Mouse (Mus musculus): ENCODE measurements around the gene Metap1d. TPM values are rescaled to one million over a fixed set of nuclear protein-coding genes. Genes with fewer than 3 reads are reported as not detected.
A peak's percentile ranks its signal among the peaks of the same experiment; 100 is the strongest.

The Metap1d gene
- total and polyA plus RNA-seq, 2 experiments from 2014 or later: 7.7 to 42.4 TPM

DNA sequence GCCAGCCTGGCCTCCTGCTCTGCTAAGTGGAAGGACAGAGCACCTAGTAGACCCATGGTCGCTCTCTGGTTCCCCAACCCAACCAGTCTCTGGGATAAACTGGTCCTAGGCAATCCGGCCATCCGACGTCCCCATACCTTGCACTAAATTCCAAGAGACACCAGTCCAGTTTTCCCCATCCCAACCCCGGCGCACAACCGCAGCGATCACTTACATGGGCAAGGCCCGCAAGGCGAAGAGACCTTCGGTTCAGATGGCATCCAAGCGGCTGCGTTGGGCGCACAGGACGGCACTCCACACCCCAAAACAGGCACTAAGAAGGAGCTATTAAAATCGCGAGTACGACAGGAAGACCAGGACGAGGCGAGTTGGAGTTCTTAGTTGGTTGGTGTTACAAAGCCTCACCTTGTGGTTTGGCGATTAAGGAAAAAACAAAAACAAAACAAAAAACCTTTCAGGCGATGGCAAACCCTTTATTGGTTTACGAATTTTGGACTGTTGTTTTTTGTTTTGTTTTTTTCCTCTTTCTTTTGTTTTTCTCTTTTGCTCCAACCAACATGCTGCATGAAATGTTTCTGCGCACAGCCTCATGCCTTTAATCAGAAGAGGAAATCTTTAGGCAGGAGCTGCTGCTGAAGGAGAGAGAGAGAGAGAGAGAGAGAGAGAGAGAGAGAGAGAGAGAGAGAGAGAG is 74.4 kb downstream of the Metap1d start:
- H3K4me2 ChIP-seq (ENCODE audit: low read depth, low read length): no peak overlapping the region
- no peak overlapping the region for H3K27ac ChIP-seq (ENCODE audit: low read depth)
- H3K4me1 ChIP-seq (ENCODE audit: control insufficient read depth, insufficient read depth): peaks cover 9% of the 10 kb centered on the region; the same call in 1 of the 2 replicates
- no peaks in the 10 kb centered on the region for H3K36me3 ChIP-seq (replicated peaks; ENCODE audit: control insufficient read depth, insufficient read depth, low read length)
- H3K4me3 ChIP-seq (ENCODE audit: low read depth, low read length): no peak overlapping the region
- H3K9ac ChIP-seq (replicated peaks; ENCODE audit: low read depth, low read length): no peak overlapping the region
- no peak for TF ChIP-seq CTCF (IDR thresholded peaks at IDR 0.05; ENCODE audit: low read depth)
- no peaks in the 10 kb centered on the region for H3K9me3 ChIP-seq (replicated peaks; ENCODE audit: control insufficient read depth, low read length)
- WGBS: 4% methylated on average over 24 of the region's 24 CpGs
- DNase-seq (ENCODE audit: low spot score): no peak
- H3K27me3 ChIP-seq (ENCODE audit: control insufficient read depth, insufficient read depth, low read length): peaks cover 99% of the 10 kb centered on the region
- no peak for ATAC-seq (ENCODE audit: insufficient read depth, low read depth)

DNA sequence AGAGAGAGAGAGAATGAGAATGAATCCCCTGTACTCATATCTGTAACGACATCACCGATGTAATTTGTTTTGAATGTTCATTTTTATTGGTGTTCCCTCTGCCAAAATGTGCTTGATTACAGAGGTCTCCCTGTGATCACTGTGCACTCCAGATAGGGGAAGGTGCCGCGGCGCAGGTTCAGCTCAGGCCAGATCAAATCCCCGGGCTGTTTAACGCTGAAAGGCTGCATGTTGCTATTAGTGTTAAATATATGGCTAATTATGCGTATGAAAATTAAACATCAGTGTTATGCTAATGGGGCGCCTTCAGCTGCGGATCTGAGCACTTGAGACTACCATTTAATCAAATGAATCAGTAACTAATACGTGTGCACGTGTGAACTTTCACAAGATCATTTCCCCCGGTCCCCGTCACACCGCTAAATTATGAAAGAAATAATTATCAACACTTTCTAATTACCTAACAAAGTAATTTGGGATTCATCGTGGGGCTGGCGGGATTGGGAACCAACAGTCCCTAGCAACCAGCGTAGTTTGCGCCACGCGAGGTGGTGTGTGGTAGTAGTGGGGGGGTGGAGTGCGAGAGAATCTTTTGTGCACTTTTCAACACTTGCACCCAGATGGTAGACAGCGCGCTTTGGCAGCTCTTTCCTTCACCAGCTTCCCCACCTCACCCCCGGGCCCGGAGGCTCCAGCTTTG is 75.1 kb downstream of the Metap1d start, which contains the start of gene Dlx1:
Gene Dlx1, plus strand, starts transcription at position 100 of the 700 bp plus-strand sequence.
- TF ChIP-seq EP300 (IDR thresholded peaks at IDR 0.05; ENCODE audit: low read depth) (no peak), CTCF (IDR thresholded peaks at IDR 0.05; ENCODE audit: low read depth) (no peak)
- Histone ChIP-seq H3K9me3 (replicated peaks; ENCODE audit: control insufficient read depth, low read length) (no peaks in the 10 kb centered on the region), H3K27me3 (ENCODE audit: control insufficient read depth, insufficient read depth, low read length) (peaks cover 99% of the 10 kb centered on the region), H3K4me2 (ENCODE audit: low read depth, low read length) (peak within 1 kb of the TSS; percentile 76), H3K27ac (ENCODE audit: low read depth) (no peak within 1 kb of the TSS), H3K9ac (replicated peaks; ENCODE audit: low read depth, low read length) (no peak within 1 kb of the TSS), H3K36me3 (replicated peaks; ENCODE audit: control insufficient read depth, insufficient read depth, low read length) (no peaks in the 10 kb centered on the region), H3K4me3 (ENCODE audit: low read depth, low read length) (peak within 1 kb of the TSS; percentile 54), H3K4me1 (ENCODE audit: control insufficient read depth, insufficient read depth) (peaks cover 9% of the 10 kb centered on the region; the same call in 1 of the 2 replicates)
- ATAC-seq (ENCODE audit: insufficient read depth, low read depth) (no peak), DNase-seq (ENCODE audit: low spot score) (no peak)
- WGBS: 4% methylated on average over 25 of the region's 26 CpGs

DNA sequence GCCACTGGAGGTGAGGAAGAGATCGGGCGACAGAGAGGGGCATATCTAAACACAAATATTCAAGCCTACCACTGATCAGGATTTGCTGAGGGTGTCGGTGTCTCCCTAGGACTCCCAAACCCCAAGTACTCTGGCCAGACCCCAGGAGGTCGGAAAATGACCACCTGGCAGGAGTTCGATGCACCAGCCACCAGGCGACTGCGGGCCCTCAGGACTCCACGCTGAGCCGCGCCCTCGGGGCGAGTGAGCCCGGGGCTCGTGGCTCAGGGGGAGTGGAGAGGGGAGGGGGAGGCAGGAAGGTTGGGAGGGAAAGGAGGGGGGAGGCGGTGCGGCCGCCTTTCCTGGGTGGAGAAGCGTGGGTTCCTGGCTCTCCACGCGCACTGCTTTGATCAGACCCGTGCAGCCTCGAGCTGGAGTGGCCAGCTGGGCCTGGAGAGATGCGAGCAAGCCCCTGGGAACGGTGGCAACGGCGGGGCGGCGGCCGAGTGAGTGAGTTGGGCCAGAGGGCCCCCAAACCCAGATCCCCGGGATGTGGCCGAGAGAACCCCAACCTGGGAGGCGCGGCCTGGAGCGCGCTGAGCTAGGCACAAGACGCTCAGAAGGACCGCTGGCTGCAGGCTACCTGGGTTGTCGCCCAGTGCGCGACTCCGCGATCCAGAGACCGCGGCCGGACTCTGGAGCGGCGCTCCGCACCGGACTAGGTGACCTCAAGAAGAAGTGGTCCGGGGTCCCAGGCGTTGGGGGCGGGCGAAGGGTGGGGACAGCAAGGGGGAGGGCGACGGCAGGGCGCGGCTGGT is 75.8 kb downstream of the Metap1d start:
- Histone ChIP-seq H3K9ac (replicated peaks; ENCODE audit: low read depth, low read length) (no peak overlapping the region), H3K36me3 (replicated peaks; ENCODE audit: control insufficient read depth, insufficient read depth, low read length) (no peaks in the 10 kb centered on the region), H3K4me3 (ENCODE audit: low read depth, low read length) (peak overlapping the region; percentile 54), H3K4me1 (ENCODE audit: control insufficient read depth, insufficient read depth) (peaks cover 9% of the 10 kb centered on the region; the same call in 1 of the 2 replicates), H3K4me2 (ENCODE audit: low read depth, low read length) (peak overlapping the region; percentile 76), H3K27me3 (ENCODE audit: control insufficient read depth, insufficient read depth, low read length) (peaks cover 99% of the 10 kb centered on the region), H3K27ac (ENCODE audit: low read depth) (no peak overlapping the region), H3K9me3 (replicated peaks; ENCODE audit: control insufficient read depth, low read length) (no peaks in the 10 kb centered on the region)
- DNase-seq (ENCODE audit: low spot score) (no peak), ATAC-seq (ENCODE audit: insufficient read depth, low read depth) (peak; percentile 24; the same call in 1 of the 2 replicates)
- 1% methylated on average over 54 of the region's 57 CpGs for WGBS
- TF ChIP-seq EP300 (IDR thresholded peaks at IDR 0.05; ENCODE audit: low read depth) (no peak), CTCF (IDR thresholded peaks at IDR 0.05; ENCODE audit: low read depth) (no peak)

- Histone ChIP-seq H3K9ac (replicated peaks; ENCODE audit: low read depth, low read length) (no peak overlapping the region), H3K4me3 (ENCODE audit: low read depth, low read length) (peak overlapping the region; percentile 54), H3K27ac (ENCODE audit: low read depth) (no peak overlapping the region), H3K27me3 (ENCODE audit: control insufficient read depth, insufficient read depth, low read length) (peaks cover 99% of the 10 kb centered on the region), H3K9me3 (replicated peaks; ENCODE audit: control insufficient read depth, low read length) (no peaks in the 10 kb centered on the region), H3K4me1 (ENCODE audit: control insufficient read depth, insufficient read depth) (peaks cover 9% of the 10 kb centered on the region; the same call in 1 of the 2 replicates), H3K36me3 (replicated peaks; ENCODE audit: control insufficient read depth, insufficient read depth, low read length) (no peaks in the 10 kb centered on the region), H3K4me2 (ENCODE audit: low read depth, low read length) (peak overlapping the region; percentile 76)
- no peak for TF ChIP-seq EP300 (IDR thresholded peaks at IDR 0.05; ENCODE audit: low read depth)
- no peak for TF ChIP-seq CTCF (IDR thresholded peaks at IDR 0.05; ENCODE audit: low read depth)
- DNase-seq (ENCODE audit: low spot score) (peak; percentile 69), ATAC-seq (ENCODE audit: insufficient read depth, low read depth) (peak; percentile 80)
- under 1% methylated on average over 60 of the region's 60 CpGs for WGBS
These were observed 76.7 kb downstream of the Metap1d start for GRCm38 (mm10) chr2:71529511-71530351.
